Mouse (Mus musculus): ENCODE measurements around the gene Sema6d. TPM values are rescaled to one million over a fixed set of nuclear protein-coding genes. Genes with fewer than 3 reads are reported as not detected.

Sema6d gene
- total RNA-seq, 2 experiments from 2014 or later = 18.8 to 18.9 TPM

- intact Hi-C loops (cut with DNase I) = no loop called here
- DNase-seq (ENCODE audit: low spot score) = no peak
These were observed 574.4 kb downstream of the Sema6d start for GRCm38 (mm10) chr2:124664191-124664590.

- intact Hi-C loops (cut with DNase I) = no loop called here
- no peak for DNase-seq (ENCODE audit: low spot score)
These were observed 578.7 kb downstream of the Sema6d start for GRCm38 (mm10) chr2:124668431-124668830.

GRCm38 (mm10) chr2:124673117-124673516 is 583.3 kb downstream of the Sema6d start:
- intact Hi-C loops (cut with DNase I) = no loop called here
- no peak for DNase-seq (ENCODE audit: low spot score)

- intact Hi-C loops (cut with DNase I) = no loop called here
- DNase-seq (ENCODE audit: low spot score) = peak; percentile 55
These were observed 594.7 kb downstream of the Sema6d start for GRCm38 (mm10) chr2:124684481-124684901.

- intact Hi-C loops (cut with DNase I) = no loop called here
- DNase-seq (ENCODE audit: low spot score) = no peak
These were observed 600.6 kb downstream of the Sema6d start for GRCm38 (mm10) chr2:124690372-124690771.

- intact Hi-C loops (cut with DNase I) = no loop called here
These were observed 612.9 kb downstream of the Sema6d start for GRCm38 (mm10) chr2:124702621-124703020.

GRCm38 (mm10) chr2:124704922-124705321 is 615.2 kb downstream of the Sema6d start:
- no peak for DNase-seq (ENCODE audit: low spot score)
- intact Hi-C loops (cut with DNase I) = no loop called here

More at GRCm38 (mm10) chr2:124702621-124703020, 612.9 kb downstream of the Sema6d start:
- no peak for DNase-seq (ENCODE audit: low spot score)

GRCm38 (mm10) chr2:124705806-124706205 is 616.0 kb downstream of the Sema6d start:
- intact Hi-C loops (cut with DNase I) = no loop called here
- DNase-seq (ENCODE audit: low spot score) = no peak

GRCm38 (mm10) chr2:124706896-124707295 is 617.1 kb downstream of the Sema6d start:
- intact Hi-C loops (cut with DNase I) = no loop called here

More at GRCm38 (mm10) chr2:124706896-124707295, 617.1 kb downstream of the Sema6d start:
- DNase-seq (ENCODE audit: low spot score) = no peak
